ENCODE assay signal across 23 mouse cellular contexts in genomic region chr1:40391374-40391773, GRCm38 (mm10). TPM values are rescaled to one million over a fixed set of nuclear protein-coding genes. Genes with fewer than 3 reads are reported as not detected.
DNase-seq lines count a peak whose midpoint lies in the region; ATAC-seq and TF ChIP-seq lines count a peak whose summit lies in the region.
"Had no signal": no experiment of that assay in that cellular context is flagged by ENCODE, and none has a peak within 500 bp of the region (broad histone marks: within the 10 kb centered on the region; RNA-seq: fewer than 3 reads in every experiment).

No protein-coding gene starts in this region.

- H3K4me3 ChIP-seq in CH12.LX (replicated peaks in 1 of 3; ENCODE audit: low read depth in 2 of 3, low read length in 2 of 3, poor library complexity in 1 of 3) = no peak overlapping the region
- H3K4me3 ChIP-seq: embryonic facial prominence, embryonic 13.5 days; forebrain, embryonic 12.5 days; heart, embryonic 15.5 days; hindbrain, embryonic 10.5 days had no signal

- in situ Hi-C loops in CH12.LX (cut with MboI; ENCODE audit: low pct_ligation_motif_present, low pct_unique_long_range_greater_than_20kb, low sequenced_read_pairs) = loop anchor here (25.0 kb wide), 2 partner anchors 271 to 704 kb away; no protein-coding TSS in a partner anchor

- no peaks in the 10 kb centered on the region for H3K9me3 ChIP-seq in CH12.LX (replicated peaks; ENCODE audit: low read length)
- H3K9me3 ChIP-seq: embryonic facial prominence, embryonic 13.5 days; forebrain, embryonic 12.5 days; hindbrain, embryonic 10.5 days had no signal

- peak; percentile 89 for ATAC-seq in granulocyte monocyte progenitor cell, adult 5-6 weeks (replicated peaks; ENCODE audit: poor library complexity, severe bottlenecking)
- peak; percentile 79 for ATAC-seq in megakaryocyte progenitor cell, adult 5-6 weeks (replicated peaks; ENCODE audit: poor library complexity)
- ATAC-seq: forebrain, embryonic 16.5 days; intestine, embryonic 16.5 days; Patski had no signal

- TF ChIP-seq POLR2A in CH12.LX (IDR thresholded peaks at IDR 0.05; ENCODE audit: low read depth, low read length) = no peak

- intact Hi-C loops in gastrocnemius, postnatal 36 days (cut with DNase I) = no loop called here

- no peak overlapping the region for H3K27ac ChIP-seq in CH12.LX (ENCODE audit: insufficient read depth, low read depth)
- H3K27ac ChIP-seq: embryonic facial prominence, embryonic 13.5 days; forebrain, embryonic 12.5 days; heart, embryonic 15.5 days; hindbrain, embryonic 10.5 days; hindbrain, embryonic 14.5 days had no signal

- H3K4me1 ChIP-seq in CH12.LX (ENCODE audit: control insufficient read depth in 1 of 2, insufficient read depth in 2 of 2) = peaks cover 17 to 41% of the 10 kb centered on the region in 2 experiments
- H3K4me1 ChIP-seq: embryonic facial prominence, embryonic 13.5 days; forebrain, embryonic 12.5 days; heart, embryonic 15.5 days; hindbrain, embryonic 10.5 days had no signal

- TF ChIP-seq RAD21 in CH12.LX (IDR thresholded peaks at IDR 0.05; ENCODE audit: low read depth, low read length) = no peak

- no peaks in the 10 kb centered on the region for H3K36me3 ChIP-seq in CH12.LX (replicated peaks in 1 of 2; ENCODE audit: control insufficient read depth in 1 of 2, insufficient read depth in 1 of 2, low read length in 1 of 2)
- H3K36me3 ChIP-seq: embryonic facial prominence, embryonic 13.5 days; forebrain, embryonic 12.5 days; heart, embryonic 15.5 days; hindbrain, embryonic 10.5 days had no signal

- H3K79me2 ChIP-seq in CH12.LX (replicated peaks; ENCODE audit: control insufficient read depth, extremely low read depth, insufficient read depth, poor library complexity, severe bottlenecking) = no peaks in the 10 kb centered on the region

- H3K27me3 ChIP-seq in CH12.LX (replicated peaks) = no peaks in the 10 kb centered on the region
- H3K27me3 ChIP-seq: embryonic facial prominence, embryonic 13.5 days; forebrain, embryonic 12.5 days; heart, embryonic 15.5 days; Patski had no signal

- dilution Hi-C loops in CH12.LX (cut with MboI; ENCODE audit: extremely low pct_ligation_motif_present, extremely low pct_unique_long_range_greater_than_20kb, low sequenced_read_pairs) = no loop called here

- TF ChIP-seq CTCF in CH12.LX (conservative IDR thresholded peaks at IDR 0.05 in 1 of 2, IDR thresholded peaks at IDR 0.05 in 1 of 2; ENCODE audit: low read depth in 2 of 2, low read length in 2 of 2) = no peak

- H3K4me2 ChIP-seq in CH12.LX (ENCODE audit: insufficient read depth, low read depth, poor library complexity, severe bottlenecking) = peak overlapping the region; percentile 46; the same call in 1 of the 2 replicates
- H3K4me2 ChIP-seq: embryonic facial prominence, embryonic 13.5 days; forebrain, embryonic 12.5 days; heart, embryonic 11.5 days; heart, embryonic 15.5 days; hindbrain, embryonic 14.5 days had no signal

- peak; percentile 33 for DNase-seq in CH12.LX (ENCODE audit: extremely low read depth)
- DNase-seq in gastrocnemius, postnatal 36 days = no peak
- no peak for DNase-seq in adrenal gland, postnatal 10 days
- no peak for DNase-seq in kidney, adult 8-10 months
- DNase-seq: adrenal gland, adult 2 months; adrenal gland, postnatal 36 days; B cell, adult 2 months; cerebellum, adult 11 months; cerebellum, adult 8-10 months; cerebellum, postnatal 14 days; gastrocnemius, postnatal 10 days; heart, postnatal 14 days had no signal

- TF ChIP-seq EP300 in CH12.LX (IDR thresholded peaks at IDR 0.05; ENCODE audit: low read length) = no peak

- no peak overlapping the region for H3K9ac ChIP-seq in CH12.LX (ENCODE audit: insufficient read depth, low read depth)
- H3K9ac ChIP-seq: embryonic facial prominence, embryonic 13.5 days; forebrain, embryonic 12.5 days; heart, embryonic 15.5 days; hindbrain, embryonic 14.5 days had no signal

TF ChIP-seq in CH12.LX, 34 proteins besides CTCF, POLR2A, EP300 and RAD21:
- TF ChIP-seq MEF2A (IDR thresholded peaks at IDR 0.05; ENCODE audit: borderline replicate concordance, low read depth, low read length) (no peak), ZMIZ1 (IDR thresholded peaks at IDR 0.05; ENCODE audit: low read depth, low read length) (no peak), ZC3H11A (IDR thresholded peaks at IDR 0.05; ENCODE audit: low read depth, low read length) (no peak), E2F4 (IDR thresholded peaks at IDR 0.05; ENCODE audit: insufficient replicate concordance, low read depth, low read length) (no peak), JUND (conservative IDR thresholded peaks at IDR 0.05; ENCODE audit: low read depth, low read length) (no peak), PAX5 (IDR thresholded peaks at IDR 0.05; ENCODE audit: low read length) (no peak), ZKSCAN1 (IDR thresholded peaks at IDR 0.05; ENCODE audit: borderline replicate concordance, low read depth, low read length) (no peak), NRF1 (IDR thresholded peaks at IDR 0.05; ENCODE audit: low read depth, low read length) (no peak), CHD1 (IDR thresholded peaks at IDR 0.05; ENCODE audit: low read depth, low read length) (no peak), SIN3A (IDR thresholded peaks at IDR 0.05; ENCODE audit: low read length) (no peak), MAFK (IDR thresholded peaks at IDR 0.05; ENCODE audit: insufficient replicate concordance, low read length) (no peak), JUN (IDR thresholded peaks at IDR 0.05; ENCODE audit: insufficient read depth, low read depth, low read length) (no peak), GABPA (IDR thresholded peaks at IDR 0.05; ENCODE audit: insufficient replicate concordance, low read depth, low read length) (no peak), TCF12 (IDR thresholded peaks at IDR 0.05; ENCODE audit: low read depth, low read length) (no peak), NELFE (IDR thresholded peaks at IDR 0.05; ENCODE audit: low read depth, low read length) (no peak), MXI1 (IDR thresholded peaks at IDR 0.05; ENCODE audit: low read depth, low read length) (no peak), ZNF384 (IDR thresholded peaks at IDR 0.05; ENCODE audit: low read depth, low read length) (no peak), KAT2A (IDR thresholded peaks at IDR 0.05; ENCODE audit: insufficient replicate concordance, low read length) (no peak), USF2 (conservative IDR thresholded peaks at IDR 0.05; ENCODE audit: low read depth, low read length) (no peak), TBP (conservative IDR thresholded peaks at IDR 0.05; ENCODE audit: low read depth, low read length) (no peak)

RNA-seq across cellular contexts. Expression of gene Il1rl1, which starts 38.0 kb away (rescaled TPM):
- total RNA-seq in CH12.LX (2012; rRNA removed) = 0.13 TPM in 1 of 2 replicates, not detected in the other
- total RNA-seq in CH12.LX (2014; rRNA removed) = not detected in 2 replicates
- polyA plus RNA-seq in CH12.LX (2012; ENCODE audit: insufficient read length, low read depth) = not detected in 2 replicates
- total RNA-seq in granulocyte monocyte progenitor cell, adult 5-6 weeks (2014; fragmentation: Nextera tagmentation) = 1.1 and 3.3 TPM in 2 replicates
- total RNA-seq in granulocyte monocyte progenitor cell, adult 5-6 weeks (2017) = 2.0 and 2.1 TPM in 2 replicates
- total RNA-seq in megakaryocyte progenitor cell, adult 5-6 weeks (2015) = 5.3 and 11.7 TPM in 2 replicates
- total RNA-seq in megakaryocyte progenitor cell, adult 5-6 weeks (2017) = 5.9 and 11.3 TPM in 2 replicates
- total RNA-seq in gastrocnemius, postnatal 36 days (2021) = 1 to 10 TPM in 1 of 2 experiments, under 1 TPM in 1; 0.54 to 1.4 TPM
- 1 to 10 TPM in 1 of 2 experiments, under 1 TPM in 1; 0.91 to 1.4 TPM for total RNA-seq in adrenal gland, postnatal 10 days (2021)
- polyA plus RNA-seq: forebrain, embryonic 12.5 days had no signal
